Mouse (Mus musculus) midbrain, embryonic 16.5 days (tissue): Measurements from ENCODE around the gene Vamp2. TPM values are rescaled to one million over a fixed set of nuclear protein-coding genes. Genes with fewer than 3 reads are reported as not detected.

ENCODE experiments used
- ATAC-seq: fragments of 200-750 bp; cut with Nextera tagmentation; 2 replicates; pipeline ENCODE4 v1.8.0; 2017; ENCODE audit warnings: moderate TSS enrichment
- H3K27ac ChIP-seq: fragments of 300-500 bp; sonication (generic); 2 replicates; pipeline ENCODE4 v1.5.1; 2014; ENCODE audit warnings: mild to moderate bottlenecking, low read length, mixed read lengths
- H3K27me3 ChIP-seq: fragments of 300-500 bp; sonication (generic); 2 replicates; pipeline ENCODE4 v1.6.1; 2014; ENCODE audit warnings: low read depth, low read length, mixed read lengths; ENCODE audit not compliant: control insufficient read depth, insufficient read depth
- H3K36me3 ChIP-seq: fragments of 300-500 bp; sonication (generic); 2 replicates; pipeline ENCODE4 v1.6.1; 2014; ENCODE audit warnings: mild to moderate bottlenecking, low read length, moderate library complexity, mixed read lengths; ENCODE audit not compliant: control insufficient read depth, insufficient read depth
- H3K4me1 ChIP-seq: fragments of 300-500 bp; sonication (generic); 2 replicates; pipeline ENCODE4 v1.6.1; 2014; ENCODE audit warnings: mild to moderate bottlenecking, low read length, mixed read lengths; ENCODE audit not compliant: control insufficient read depth, insufficient read depth
- H3K4me2 ChIP-seq: fragments of 300-500 bp; sonication (generic); 2 replicates; pipeline ENCODE4 v1.6.1; 2014; ENCODE audit warnings: mild to moderate bottlenecking, low read length, mixed read lengths
- H3K4me3 ChIP-seq: fragments of 300-500 bp; sonication (generic); 2 replicates; pipeline ENCODE4 v1.5.1; 2014; ENCODE audit warnings: low read depth, mild to moderate bottlenecking, low read length, moderate library complexity, mixed read lengths
- H3K9ac ChIP-seq: fragments of 300-500 bp; sonication (generic); 2 replicates; pipeline ENCODE4 v1.6.1; 2014; ENCODE audit warnings: low read depth, low read length, mixed read lengths
- H3K9me3 ChIP-seq: fragments of 300-500 bp; sonication (generic); replicated peaks from 2 replicates; pipeline ENCODE4 v1.6.1; 2014; ENCODE audit warnings: mild to moderate bottlenecking, low read length, mixed read lengths; ENCODE audit not compliant: control insufficient read depth, poor library complexity, severe bottlenecking
- WGBS: fragments of 180-500 bp; shearing (Covaris S2); extraction: QIAGEN DNeasy Blood & Tissue Kit; methylation state at CpG from one replicate; pipeline ENCODE4 v1.1.7; 2014; 5-methylcytosine and 5-hydroxymethylcytosine counted together
- polyA plus RNA-seq: library from polyadenylated mRNA; unstranded; fragments of >200 nt; fragmentation: Nextera tagmentation; extraction: Ambion mirVana; gene quantifications from 2 replicates; pipeline ENCODE4 v1.2.1, GENCODE M21; 2015

The Vamp2 gene
- polyA plus RNA-seq = 335 and 438 TPM in 2 replicates

- ATAC-seq = peak; percentile 82
- peak within 1 kb of the TSS; percentile 98 for H3K27ac ChIP-seq
- peak within 1 kb of the TSS; percentile 83 for H3K4me3 ChIP-seq
- H3K9ac ChIP-seq = peak within 1 kb of the TSS; percentile 99
- H3K4me1 ChIP-seq = peaks cover 27% of the 10 kb centered on the region
- no peaks in the 10 kb centered on the region for H3K27me3 ChIP-seq
- under 1% methylated on average over 61 of the region's 67 CpGs for WGBS
- H3K9me3 ChIP-seq = no peaks in the 10 kb centered on the region
- peak within 1 kb of the TSS; percentile 85 for H3K4me2 ChIP-seq
- H3K36me3 ChIP-seq = peaks cover 8% of the 10 kb centered on the region; the same call in 1 of the 2 replicates
These were observed at the start of gene Vamp2 for GRCm38 (mm10) chr11:69088103-69088855. Gene Vamp2 (plus strand): TSS chr11:69088490.

GRCm38 (mm10) chr11:69045531-69046394 is 42.5 kb upstream of the Vamp2 start, which contains the start of gene Aurkb:
Gene Aurkb (plus strand): TSS chr11:69045647.
- ATAC-seq = peak; percentile 59
- Histone ChIP-seq H3K9me3 (no peaks in the 10 kb centered on the region), H3K27ac (no peak within 1 kb of the TSS), H3K9ac (peak within 1 kb of the TSS; percentile 55; the same call in 1 of the 2 replicates), H3K36me3 (no peaks in the 10 kb centered on the region), H3K4me3 (peak within 1 kb of the TSS; percentile 60), H3K4me1 (peaks cover 8% of the 10 kb centered on the region), H3K4me2 (peak within 1 kb of the TSS; percentile 100), H3K27me3 (no peaks in the 10 kb centered on the region)
- WGBS = under 1% methylated on average over 53 of the region's 54 CpGs

DNA sequence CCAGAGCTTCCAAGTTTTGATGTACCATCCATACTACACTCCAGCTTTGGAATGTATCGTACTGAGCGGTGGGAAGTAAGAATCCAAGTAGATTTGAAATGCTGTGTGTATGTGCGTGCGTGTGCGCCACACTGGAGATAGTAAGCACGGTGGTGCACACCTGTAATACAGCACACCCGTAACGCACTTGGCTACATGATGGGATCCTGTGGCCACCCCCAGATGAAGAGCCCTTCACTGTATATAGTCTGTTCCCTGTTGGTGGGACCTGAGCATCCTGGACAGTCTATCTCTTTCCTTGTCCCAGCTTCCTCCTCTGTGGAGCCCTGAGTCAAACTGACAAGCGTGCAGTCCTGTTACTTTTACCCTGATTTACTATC is 41.9 kb upstream of the Vamp2 start:
- no peaks in the 10 kb centered on the region for H3K36me3 ChIP-seq
- H3K4me2 ChIP-seq = peak overlapping the region; percentile 100
- H3K4me3 ChIP-seq = peak overlapping the region; percentile 60
- no peaks in the 10 kb centered on the region for H3K27me3 ChIP-seq
- H3K9ac ChIP-seq = no peak overlapping the region
- peaks cover 8% of the 10 kb centered on the region for H3K4me1 ChIP-seq
- no peak for ATAC-seq
- H3K9me3 ChIP-seq = no peaks in the 10 kb centered on the region
- WGBS = 20% methylated on average over 9 of the region's 9 CpGs
- no peak overlapping the region for H3K27ac ChIP-seq

- Histone ChIP-seq H3K4me1 (peaks cover 8% of the 10 kb centered on the region), H3K36me3 (no peaks in the 10 kb centered on the region), H3K4me3 (no peak overlapping the region), H3K9me3 (no peaks in the 10 kb centered on the region), H3K9ac (no peak overlapping the region), H3K27me3 (no peaks in the 10 kb centered on the region), H3K27ac (no peak overlapping the region), H3K4me2 (no peak overlapping the region)
- 90% methylated on average over 12 of the region's 12 CpGs for WGBS
- ATAC-seq = no peak
These were observed 40.7 kb upstream of the Vamp2 start for GRCm38 (mm10) chr11:69047592-69047991.

DNA sequence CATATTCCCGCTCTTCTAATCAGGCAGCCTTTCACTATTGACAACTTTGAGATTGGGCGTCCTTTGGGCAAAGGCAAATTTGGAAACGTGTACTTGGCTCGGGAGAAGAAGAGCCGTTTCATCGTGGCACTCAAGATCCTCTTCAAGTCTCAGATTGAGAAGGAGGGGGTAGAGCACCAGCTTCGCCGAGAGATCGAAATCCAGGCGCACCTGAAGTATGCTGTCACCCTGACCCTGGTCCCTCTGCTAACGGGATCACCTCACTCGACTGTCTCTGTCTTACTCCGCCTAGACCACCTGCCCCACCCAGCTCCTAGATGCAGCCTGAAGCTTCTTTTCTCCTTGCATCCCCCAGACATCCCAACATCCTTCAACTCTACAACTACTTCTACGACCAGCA is 40.1 kb upstream of the Vamp2 start:
- H3K27ac ChIP-seq = no peak overlapping the region
- H3K9ac ChIP-seq = no peak overlapping the region
- 92% methylated on average over 14 of the region's 14 CpGs for WGBS
- H3K4me3 ChIP-seq = no peak overlapping the region
- no peak overlapping the region for H3K4me2 ChIP-seq
- H3K4me1 ChIP-seq = peaks cover 8% of the 10 kb centered on the region
- no peaks in the 10 kb centered on the region for H3K36me3 ChIP-seq
- H3K27me3 ChIP-seq = no peaks in the 10 kb centered on the region
- ATAC-seq = no peak
- no peaks in the 10 kb centered on the region for H3K9me3 ChIP-seq

GRCm38 (mm10) chr11:69050748-69051147 is 37.5 kb upstream of the Vamp2 start:
- Histone ChIP-seq H3K4me2 (no peak overlapping the region), H3K9ac (no peak overlapping the region), H3K36me3 (no peaks in the 10 kb centered on the region), H3K4me3 (no peak overlapping the region), H3K4me1 (peaks cover 7% of the 10 kb centered on the region), H3K27ac (no peak overlapping the region), H3K27me3 (no peaks in the 10 kb centered on the region), H3K9me3 (no peaks in the 10 kb centered on the region)
- no peak for ATAC-seq
- WGBS = 86% methylated on average over 8 of the region's 8 CpGs

GRCm38 (mm10) chr11:69051771-69052170 is 36.5 kb upstream of the Vamp2 start:
- H3K9ac ChIP-seq = no peak overlapping the region
- no peak overlapping the region for H3K4me3 ChIP-seq
- no peak overlapping the region for H3K27ac ChIP-seq
- WGBS = 47% methylated on average over 4 of the region's 4 CpGs
- H3K36me3 ChIP-seq = no peaks in the 10 kb centered on the region
- ATAC-seq = no peak
- no peaks in the 10 kb centered on the region for H3K4me1 ChIP-seq
- no peaks in the 10 kb centered on the region for H3K9me3 ChIP-seq
- H3K4me2 ChIP-seq = no peak overlapping the region
- H3K27me3 ChIP-seq = no peaks in the 10 kb centered on the region

GRCm38 (mm10) chr11:69052824-69053421 is 35.4 kb upstream of the Vamp2 start:
- no peaks in the 10 kb centered on the region for H3K36me3 ChIP-seq
- H3K4me3 ChIP-seq = no peak overlapping the region
- peaks cover 4% of the 10 kb centered on the region; the same call in 1 of the 2 replicates for H3K4me1 ChIP-seq
- no peaks in the 10 kb centered on the region for H3K27me3 ChIP-seq
- ATAC-seq = no peak
- 92% methylated on average over 2 of the region's 2 CpGs for WGBS
- H3K27ac ChIP-seq = no peak overlapping the region
- H3K9ac ChIP-seq = no peak overlapping the region
- H3K9me3 ChIP-seq = no peaks in the 10 kb centered on the region
- no peak overlapping the region for H3K4me2 ChIP-seq
